Mouse (Mus musculus) midbrain, embryonic 15.5 days (tissue): ENCODE measurements around the gene Col5a1. TPM values are rescaled to one million over a fixed set of nuclear protein-coding genes. Genes with fewer than 3 reads are reported as not detected.

Experiments
- ATAC-seq: fragments of 200-750 bp; cut with Nextera tagmentation; replicated peaks from 2 replicates; pipeline ENCODE4 v1.8.0; 2017; ENCODE audit warnings: moderate TSS enrichment
- H3K27ac ChIP-seq: fragments of 300-500 bp; sonication (generic); 2 replicates; pipeline ENCODE4 v1.5.1; 2015; ENCODE audit warnings: mild to moderate bottlenecking, inconsistent platforms
- H3K27me3 ChIP-seq: fragments of 300-500 bp; sonication (generic); replicated peaks from 2 replicates; pipeline ENCODE4 v1.6.1; 2015; ENCODE audit warnings: inconsistent platforms
- H3K36me3 ChIP-seq: fragments of 300-500 bp; sonication (generic); replicated peaks from 2 replicates; pipeline ENCODE4 v1.6.1; 2015; ENCODE audit warnings: inconsistent platforms
- H3K4me1 ChIP-seq: fragments of 300-500 bp; sonication (generic); 2 replicates; pipeline ENCODE4 v1.6.1; 2015; ENCODE audit warnings: inconsistent platforms
- H3K4me2 ChIP-seq: fragments of 300-500 bp; sonication (generic); 2 replicates; pipeline ENCODE4 v1.6.1; 2015; ENCODE audit warnings: inconsistent platforms, mild to moderate bottlenecking, moderate library complexity
- H3K4me3 ChIP-seq: fragments of 300-500 bp; sonication (generic); 2 replicates; pipeline ENCODE4 v1.5.1; 2015; ENCODE audit warnings: mild to moderate bottlenecking, inconsistent platforms
- H3K9ac ChIP-seq: fragments of 300-500 bp; sonication (generic); 2 replicates; pipeline ENCODE4 v1.6.1; 2015; ENCODE audit warnings: mild to moderate bottlenecking, inconsistent platforms
- H3K9me3 ChIP-seq: fragments of 300-500 bp; sonication (generic); 2 replicates; pipeline ENCODE4 v1.6.1; 2016; ENCODE audit warnings: inconsistent platforms
- WGBS: fragments of 180-500 bp; shearing (Covaris S2); methylation state at CpG from one replicate; pipeline ENCODE4 v1.1.7; 2015; ENCODE audit warnings: mixed read lengths; 5-methylcytosine and 5-hydroxymethylcytosine counted together
- polyA plus RNA-seq: library from polyadenylated mRNA; unstranded; fragments of >200 nt; fragmentation: Nextera tagmentation; extraction: Ambion mirVana; gene quantifications from 2 replicates; pipeline ENCODE4 v1.2.1, GENCODE M21; 2015

The Col5a1 gene
- polyA plus RNA-seq, 1 experiment from 2014 or later: 8.7 TPM

GRCm38 (mm10) chr2:27986751-27987150 is 100.5 kb downstream of the Col5a1 start:
- 90% methylated on average over 4 of the region's 4 CpGs for WGBS
- no peak overlapping the region for H3K9ac ChIP-seq
- no peak for ATAC-seq
- H3K27me3 ChIP-seq: no peaks in the 10 kb centered on the region
- H3K36me3 ChIP-seq: no peaks in the 10 kb centered on the region
- no peak overlapping the region for H3K4me2 ChIP-seq
- H3K27ac ChIP-seq: no peak overlapping the region
- H3K4me3 ChIP-seq: no peak overlapping the region
- H3K9me3 ChIP-seq: no peaks in the 10 kb centered on the region
- H3K4me1 ChIP-seq: peaks cover 7% of the 10 kb centered on the region; the same call in 1 of the 2 replicates

- no peak overlapping the region for H3K9ac ChIP-seq
- H3K9me3 ChIP-seq: no peaks in the 10 kb centered on the region
- H3K27me3 ChIP-seq: no peaks in the 10 kb centered on the region
- H3K4me2 ChIP-seq: no peak overlapping the region
- WGBS: 74% methylated on average over 13 of the region's 13 CpGs
- H3K36me3 ChIP-seq: no peaks in the 10 kb centered on the region
- no peak for ATAC-seq
- H3K27ac ChIP-seq: no peak overlapping the region
- peaks cover 28% of the 10 kb centered on the region for H3K4me1 ChIP-seq
- no peak overlapping the region for H3K4me3 ChIP-seq
These were observed 104.4 kb downstream of the Col5a1 start for GRCm38 (mm10) chr2:27990430-27991211.

GRCm38 (mm10) chr2:27993416-27993815 is 107.2 kb downstream of the Col5a1 start:
- 46% methylated on average over 5 of the region's 5 CpGs for WGBS
- peak; percentile 71 for ATAC-seq
- peak overlapping the region; percentile 63 for H3K27ac ChIP-seq

GRCm38 (mm10) chr2:27999996-28000583 is 113.9 kb downstream of the Col5a1 start:
- H3K4me2 ChIP-seq: no peak overlapping the region
- no peaks in the 10 kb centered on the region for H3K9me3 ChIP-seq
- peak overlapping the region; percentile 42; the same call in 1 of the 2 replicates for H3K27ac ChIP-seq
- H3K9ac ChIP-seq: no peak overlapping the region
- no peaks in the 10 kb centered on the region for H3K36me3 ChIP-seq
- H3K4me3 ChIP-seq: no peak overlapping the region
- H3K4me1 ChIP-seq: peaks cover 16% of the 10 kb centered on the region; the same call in 1 of the 2 replicates
- H3K27me3 ChIP-seq: no peaks in the 10 kb centered on the region
- no peak for ATAC-seq
- WGBS: 84% methylated on average over 9 of the region's 9 CpGs

More at GRCm38 (mm10) chr2:27993416-27993815, 107.2 kb downstream of the Col5a1 start:
- no peak overlapping the region for H3K9ac ChIP-seq
- no peak overlapping the region for H3K4me2 ChIP-seq
- H3K9me3 ChIP-seq: no peaks in the 10 kb centered on the region
- H3K4me3 ChIP-seq: no peak overlapping the region
- no peaks in the 10 kb centered on the region for H3K36me3 ChIP-seq
- no peaks in the 10 kb centered on the region for H3K27me3 ChIP-seq
- H3K4me1 ChIP-seq: peaks cover 30% of the 10 kb centered on the region

GRCm38 (mm10) chr2:28000660-28001059 is 114.4 kb downstream of the Col5a1 start:
- Histone ChIP-seq H3K36me3 (no peaks in the 10 kb centered on the region), H3K27me3 (no peaks in the 10 kb centered on the region), H3K4me1 (peaks cover 12% of the 10 kb centered on the region; the same call in 1 of the 2 replicates), H3K27ac (peak overlapping the region; percentile 42), H3K4me2 (no peak overlapping the region), H3K9me3 (no peaks in the 10 kb centered on the region), H3K9ac (no peak overlapping the region), H3K4me3 (no peak overlapping the region)
- 68% methylated on average over 3 of the region's 3 CpGs for WGBS
- ATAC-seq: peak; percentile 9; the same call in 1 of the 2 replicates

- H3K27ac ChIP-seq: peak overlapping the region; percentile 42; the same call in 1 of the 2 replicates
These were observed 115.0 kb downstream of the Col5a1 start for GRCm38 (mm10) chr2:28001206-28001605.

GRCm38 (mm10) chr2:28005187-28005586 is 119.0 kb downstream of the Col5a1 start:
- H3K27ac ChIP-seq: no peak overlapping the region
- no peaks in the 10 kb centered on the region for H3K27me3 ChIP-seq
- H3K4me3 ChIP-seq: no peak overlapping the region
- peaks cover 22% of the 10 kb centered on the region for H3K4me1 ChIP-seq
- no peak overlapping the region for H3K4me2 ChIP-seq
- H3K9me3 ChIP-seq: no peaks in the 10 kb centered on the region
- no peaks in the 10 kb centered on the region for H3K36me3 ChIP-seq
- no peak for ATAC-seq
- WGBS: 86% methylated on average over 4 of the region's 4 CpGs
- no peak overlapping the region for H3K9ac ChIP-seq

More at GRCm38 (mm10) chr2:28001206-28001605, 115.0 kb downstream of the Col5a1 start:
- WGBS: 72% methylated on average over 11 of the region's 11 CpGs
- Histone ChIP-seq H3K4me2 (no peak overlapping the region), H3K4me3 (no peak overlapping the region), H3K9me3 (no peaks in the 10 kb centered on the region), H3K4me1 (peaks cover 10% of the 10 kb centered on the region; the same call in 1 of the 2 replicates), H3K27me3 (no peaks in the 10 kb centered on the region), H3K36me3 (no peaks in the 10 kb centered on the region), H3K9ac (no peak overlapping the region)
- ATAC-seq: peak; percentile 33; the same call in 1 of the 2 replicates

GRCm38 (mm10) chr2:28008261-28008660 is 122.0 kb downstream of the Col5a1 start:
- no peak for ATAC-seq
- no peak overlapping the region for H3K9ac ChIP-seq
- H3K4me2 ChIP-seq: no peak overlapping the region
- H3K27ac ChIP-seq: peak overlapping the region; percentile 44; the same call in 1 of the 2 replicates
- no peaks in the 10 kb centered on the region for H3K9me3 ChIP-seq
- H3K36me3 ChIP-seq: no peaks in the 10 kb centered on the region
- peaks cover 12% of the 10 kb centered on the region for H3K4me1 ChIP-seq
- WGBS: 42% methylated on average over 4 of the region's 4 CpGs
- H3K4me3 ChIP-seq: no peak overlapping the region
- H3K27me3 ChIP-seq: no peaks in the 10 kb centered on the region

GRCm38 (mm10) chr2:28012367-28012766 is 126.1 kb downstream of the Col5a1 start:
- no peak overlapping the region for H3K4me2 ChIP-seq

GRCm38 (mm10) chr2:28014778-28015177 is 128.6 kb downstream of the Col5a1 start:
- Histone ChIP-seq H3K27ac (no peak overlapping the region), H3K9me3 (no peaks in the 10 kb centered on the region), H3K4me3 (no peak overlapping the region), H3K9ac (no peak overlapping the region), H3K27me3 (no peaks in the 10 kb centered on the region), H3K36me3 (no peaks in the 10 kb centered on the region), H3K4me2 (no peak overlapping the region), H3K4me1 (no peaks in the 10 kb centered on the region)
- 95% methylated on average over 3 of the region's 3 CpGs for WGBS
- no peak for ATAC-seq

More at GRCm38 (mm10) chr2:28012367-28012766, 126.1 kb downstream of the Col5a1 start:
- Histone ChIP-seq H3K4me1 (peaks cover 12% of the 10 kb centered on the region), H3K4me3 (no peak overlapping the region), H3K9me3 (no peaks in the 10 kb centered on the region), H3K27me3 (no peaks in the 10 kb centered on the region), H3K9ac (no peak overlapping the region), H3K36me3 (no peaks in the 10 kb centered on the region), H3K27ac (no peak overlapping the region)
- no peak for ATAC-seq
- 72% methylated on average over 3 of the region's 3 CpGs for WGBS

- no peak overlapping the region for H3K4me3 ChIP-seq
- H3K9me3 ChIP-seq: no peaks in the 10 kb centered on the region
- no peaks in the 10 kb centered on the region for H3K36me3 ChIP-seq
- no peaks in the 10 kb centered on the region for H3K4me1 ChIP-seq
- H3K27me3 ChIP-seq: no peaks in the 10 kb centered on the region
- no peak overlapping the region for H3K4me2 ChIP-seq
- no peak overlapping the region for H3K27ac ChIP-seq
- WGBS: 92% methylated on average over 6 of the region's 6 CpGs
- H3K9ac ChIP-seq: no peak overlapping the region
- no peak for ATAC-seq
These were observed 138.2 kb downstream of the Col5a1 start for GRCm38 (mm10) chr2:28024416-28024815.

GRCm38 (mm10) chr2:28025776-28026175 is 139.6 kb downstream of the Col5a1 start:
- no peaks in the 10 kb centered on the region for H3K9me3 ChIP-seq
- WGBS: 83% methylated on average over 4 of the region's 4 CpGs
- no peaks in the 10 kb centered on the region for H3K27me3 ChIP-seq
- no peaks in the 10 kb centered on the region for H3K36me3 ChIP-seq
- no peak overlapping the region for H3K9ac ChIP-seq
- H3K4me3 ChIP-seq: no peak overlapping the region
- H3K4me2 ChIP-seq: no peak overlapping the region
- no peak overlapping the region for H3K27ac ChIP-seq
- no peak for ATAC-seq
- H3K4me1 ChIP-seq: no peaks in the 10 kb centered on the region
